Mouse (Mus musculus) inflammation-experienced regulatory T-cells, adult 6 months (primary cell): ENCODE results near the gene Higd1a. TPM values are rescaled to one million over a fixed set of nuclear protein-coding genes. Genes with fewer than 3 reads are reported as not detected.
A peak's percentile ranks its signal among the peaks of the same experiment; 100 is the strongest.

Source experiments
- ATAC-seq: one replicate; pipeline ENCODE4 v1.8.0; 2017
- polyA plus RNA-seq, 3 experiments: library from polyadenylated mRNA; unstranded; fragments of 100-300 nt; shearing (Covaris generic); gene quantifications; one replicate each; pipeline ENCODE4 v1.2.1; 2017

Gene Higd1a
- polyA plus RNA-seq, 3 experiments from 2014 or later = 108 to 167 (median 119) TPM

GRCm38 (mm10) chr9:121880840-121881239 is 22.7 kb upstream of the Higd1a start:
- peak; percentile 75 for ATAC-seq

DNA sequence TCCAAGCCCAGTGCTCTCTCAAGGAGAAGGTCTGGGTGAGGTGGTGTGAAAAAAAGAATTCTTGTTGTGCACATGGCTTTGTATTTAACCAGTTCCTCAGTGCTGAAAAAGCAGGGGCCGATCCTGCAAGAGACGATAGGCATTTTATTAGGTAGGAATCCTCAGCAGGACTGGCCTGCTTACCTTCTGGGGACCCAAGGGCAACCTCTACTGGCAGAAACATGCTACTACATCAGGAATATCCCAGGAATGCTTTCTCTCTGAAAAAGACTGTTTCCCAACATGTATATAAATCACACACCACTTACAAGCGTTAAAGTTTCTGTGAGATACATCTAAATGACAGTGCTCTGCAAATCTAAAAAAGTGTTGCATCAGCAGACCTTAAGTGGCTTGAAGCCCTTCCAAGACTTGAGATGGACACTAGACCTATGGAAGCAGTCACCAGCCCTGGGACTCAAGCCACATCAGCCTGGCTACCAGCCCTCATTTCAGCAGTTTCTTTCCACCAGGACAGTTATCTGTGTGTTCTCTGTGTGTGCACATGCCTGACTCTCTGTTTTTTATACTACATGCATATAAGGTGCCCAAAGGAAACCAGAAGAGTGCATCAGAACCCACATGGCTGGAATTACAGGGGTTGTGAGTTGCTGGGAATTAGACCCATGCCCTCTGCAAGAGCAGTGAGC is 19.0 kb upstream of the Higd1a start:
- ATAC-seq = no peak

DNA sequence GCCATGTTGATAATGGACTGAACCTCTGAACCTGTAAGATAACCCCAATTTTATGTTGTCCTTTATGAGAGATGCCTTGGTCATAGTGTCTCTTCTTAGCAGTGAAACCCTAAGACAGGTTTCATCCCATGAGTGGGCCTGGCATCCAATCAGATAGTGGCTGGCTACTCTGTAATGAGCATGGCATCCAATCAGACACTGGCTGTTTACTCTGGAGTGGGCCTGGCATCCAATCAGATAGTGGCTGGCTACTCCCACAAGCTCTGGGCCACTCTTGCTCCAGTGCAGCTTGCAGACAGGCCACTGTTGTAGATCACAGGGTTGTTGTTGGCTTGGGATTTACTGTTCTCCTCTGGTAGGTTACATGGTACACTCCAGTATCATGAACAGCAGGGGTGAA is 15.4 kb upstream of the Higd1a start:
- no peak for ATAC-seq

DNA sequence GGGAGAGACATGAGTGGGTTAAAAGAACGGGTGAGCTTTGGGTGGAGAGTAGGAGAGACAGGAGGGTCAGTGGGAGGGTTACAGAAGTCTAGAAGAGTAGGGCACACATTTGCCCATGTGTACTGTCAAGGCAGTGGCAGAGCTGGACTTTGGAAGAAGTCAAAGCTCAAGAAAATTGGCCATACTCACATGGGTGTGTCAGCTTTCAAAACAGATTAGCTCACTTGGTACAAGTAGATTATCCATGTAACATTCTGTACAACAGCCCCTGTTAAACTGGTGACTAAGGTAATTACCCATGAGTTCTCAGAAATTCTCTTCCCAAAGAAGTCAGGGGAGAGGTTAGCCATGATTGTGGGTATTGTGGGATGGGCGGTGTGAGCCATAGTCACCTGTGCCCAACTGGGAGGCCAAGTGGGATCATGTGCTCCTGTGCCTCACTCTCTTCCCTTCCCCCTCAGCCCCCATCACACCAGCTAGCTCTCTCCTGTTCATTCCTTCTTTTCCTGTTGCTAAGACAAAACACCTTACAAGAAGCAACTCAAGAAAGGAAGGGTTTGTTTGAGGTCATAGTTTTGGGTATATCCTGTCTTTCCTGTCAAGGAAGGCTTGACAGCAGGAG is 14.0 kb upstream of the Higd1a start:
- ATAC-seq = no peak

- no peak for ATAC-seq
Observed at GRCm38 (mm10) chr9:121869973-121870515, 11.9 kb upstream of the Higd1a start.

DNA sequence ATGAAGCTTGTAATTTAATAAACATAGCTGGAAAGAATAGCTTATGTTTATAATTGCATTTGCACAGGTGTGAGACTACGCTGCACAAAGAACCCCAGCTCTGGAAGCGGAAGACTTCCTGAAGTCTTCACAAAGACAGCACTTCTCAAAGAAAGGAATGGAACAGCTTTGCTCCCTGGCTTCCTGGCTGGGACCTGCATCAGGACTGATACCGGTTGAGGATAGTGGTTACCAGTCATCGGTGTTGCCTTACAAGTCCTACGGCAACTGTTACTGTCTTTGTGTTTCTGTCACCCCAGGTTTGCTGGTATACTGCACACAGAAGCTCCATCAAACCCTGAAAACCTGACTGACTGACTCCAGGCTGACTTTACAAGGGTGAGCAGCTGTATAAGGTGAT is 11.3 kb upstream of the Higd1a start:
- ATAC-seq = no peak

DNA sequence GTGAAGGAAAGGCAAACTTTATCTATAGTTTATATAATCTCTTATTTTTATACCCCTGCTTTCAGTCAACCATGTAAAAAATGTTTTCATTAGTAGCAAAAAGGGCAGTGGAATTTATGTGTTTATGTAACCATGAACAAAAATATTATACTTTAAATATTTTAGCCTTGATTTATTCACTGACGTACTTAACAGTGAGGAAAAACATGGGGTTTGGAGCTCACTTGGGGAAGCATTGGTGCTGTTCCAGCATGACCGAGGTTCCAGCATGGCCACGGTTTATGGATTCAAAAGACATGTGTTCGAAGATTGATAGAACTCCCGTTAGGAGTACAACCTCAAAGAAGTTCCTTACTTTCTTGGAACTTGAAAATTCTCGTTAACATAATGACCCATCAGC is 10.1 kb upstream of the Higd1a start:
- ATAC-seq = no peak

- ATAC-seq = no peak
Observed at GRCm38 (mm10) chr9:121867632-121868031, 9.5 kb upstream of the Higd1a start.

DNA sequence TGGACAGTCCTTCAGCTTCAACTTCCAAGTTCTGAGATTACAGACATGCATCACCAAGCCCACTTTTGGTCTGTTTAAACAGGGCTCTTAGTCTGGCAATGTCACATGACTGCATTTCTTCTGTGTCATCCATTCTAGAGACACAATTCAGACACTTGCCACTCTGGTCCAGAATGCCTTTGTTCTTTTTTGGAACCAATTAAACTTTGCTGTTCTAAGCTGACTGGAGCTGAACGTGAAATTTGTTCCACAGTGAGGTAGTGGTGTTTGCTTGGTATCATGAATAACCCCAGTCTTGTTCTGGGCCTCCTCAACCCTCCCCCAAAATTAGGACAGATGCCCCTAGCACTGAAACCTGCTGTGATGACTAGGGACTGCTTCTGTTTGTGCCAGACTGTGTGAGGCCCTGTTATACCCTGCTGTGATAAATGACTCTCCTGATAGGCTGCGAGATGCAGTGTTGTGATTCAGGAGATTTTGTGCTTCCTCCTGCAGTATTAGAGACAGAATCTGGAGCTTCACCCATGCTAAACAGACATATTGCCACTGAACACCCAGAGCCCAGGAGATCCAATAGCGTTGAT is 7.4 kb upstream of the Higd1a start:
- no peak for ATAC-seq

GRCm38 (mm10) chr9:121864837-121865236 is 6.7 kb upstream of the Higd1a start:
- ATAC-seq = no peak

- no peak for ATAC-seq
Observed at GRCm38 (mm10) chr9:121860921-121861320, 2.8 kb upstream of the Higd1a start.

DNA sequence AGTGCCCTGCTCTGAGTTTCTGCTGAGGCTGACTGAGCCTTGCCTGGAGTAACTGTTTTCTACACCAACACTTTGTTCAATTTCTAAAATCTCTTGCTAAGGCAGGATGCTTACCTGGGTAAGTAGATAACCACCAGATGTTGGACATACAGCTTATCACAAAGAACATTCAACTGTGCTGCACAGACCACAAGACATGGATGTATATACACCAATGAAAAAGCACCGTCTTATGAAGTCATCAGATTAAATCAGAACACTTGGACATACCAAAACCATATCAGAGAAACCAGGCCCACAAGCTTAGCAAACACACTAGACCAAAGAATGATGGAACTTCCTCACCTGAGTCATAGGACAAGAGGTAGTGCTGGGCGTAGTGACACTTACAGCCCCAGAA is 1.2 kb upstream of the Higd1a start:
- no peak for ATAC-seq

DNA sequence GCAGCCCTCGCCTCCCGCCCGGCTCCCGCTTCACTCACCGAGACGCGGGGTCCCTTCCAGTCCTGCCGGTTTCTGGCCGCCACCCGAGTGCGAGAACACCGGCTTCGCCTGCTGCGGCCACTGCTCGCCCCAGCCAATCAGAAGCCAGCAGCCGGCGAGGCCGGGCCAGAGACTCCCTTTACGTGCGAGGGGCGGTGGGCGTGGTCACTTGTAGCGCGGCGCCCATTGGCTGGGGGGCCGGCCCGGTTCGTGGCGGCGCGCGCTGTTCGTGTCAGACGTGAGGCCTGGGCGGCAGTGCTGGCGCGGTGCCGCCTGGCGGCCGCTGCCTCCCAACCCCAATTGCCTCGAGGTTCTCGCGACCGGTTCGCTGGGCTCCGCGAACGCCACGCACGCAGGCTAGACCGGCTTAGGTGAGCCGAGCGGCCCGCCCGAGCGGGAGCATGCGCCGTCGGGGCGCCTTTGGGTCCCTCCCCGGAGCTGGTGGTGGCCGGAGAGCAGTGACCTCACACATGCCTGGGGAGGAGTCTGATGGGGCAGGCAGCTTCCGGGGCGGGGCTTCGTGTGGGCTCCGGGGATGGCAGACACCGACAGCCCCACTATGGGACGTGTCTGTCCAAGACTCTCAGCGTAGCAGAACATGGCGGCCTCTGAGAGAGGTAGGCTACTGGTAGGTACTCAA is 549 bp downstream of the Higd1a start:
- ATAC-seq = peak; percentile 91

DNA sequence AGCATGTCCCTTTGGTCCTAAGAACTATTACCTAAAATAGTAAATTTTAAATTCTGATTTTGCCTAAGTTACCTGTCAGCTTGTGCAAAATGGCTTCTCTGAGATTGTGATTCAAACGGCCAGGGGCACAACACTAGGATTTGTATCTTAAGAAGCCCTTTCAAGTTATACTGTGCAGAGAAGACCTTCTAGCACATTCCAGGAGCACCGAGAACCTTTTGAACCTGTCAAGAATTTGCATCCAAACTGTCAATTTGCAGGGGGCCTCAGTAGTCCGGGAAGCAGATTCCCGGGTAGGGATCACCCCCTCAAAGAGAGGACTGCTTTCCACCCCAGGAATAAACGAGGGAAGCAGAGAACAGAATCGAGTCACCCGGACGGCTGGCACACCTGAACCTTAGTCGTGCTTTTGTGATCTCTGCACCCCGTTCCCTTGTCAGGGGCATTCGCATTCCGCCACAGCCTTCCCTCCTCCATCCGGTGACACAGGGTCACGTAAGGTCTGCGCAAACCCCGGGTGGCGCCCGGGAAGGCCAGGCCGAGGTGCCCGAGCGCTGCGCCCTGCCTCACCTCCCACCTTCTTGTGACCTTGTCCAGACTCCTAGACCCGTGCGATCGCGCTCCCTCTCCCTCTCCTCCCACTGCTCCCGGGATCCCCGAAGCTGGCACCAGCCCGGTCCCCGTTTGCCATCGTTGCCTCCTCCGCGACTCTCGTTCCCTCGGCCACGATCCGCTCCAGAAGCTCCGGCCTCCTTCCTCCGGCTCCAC is 1.3 kb downstream of the Higd1a start:
- ATAC-seq = peak; percentile 53

DNA sequence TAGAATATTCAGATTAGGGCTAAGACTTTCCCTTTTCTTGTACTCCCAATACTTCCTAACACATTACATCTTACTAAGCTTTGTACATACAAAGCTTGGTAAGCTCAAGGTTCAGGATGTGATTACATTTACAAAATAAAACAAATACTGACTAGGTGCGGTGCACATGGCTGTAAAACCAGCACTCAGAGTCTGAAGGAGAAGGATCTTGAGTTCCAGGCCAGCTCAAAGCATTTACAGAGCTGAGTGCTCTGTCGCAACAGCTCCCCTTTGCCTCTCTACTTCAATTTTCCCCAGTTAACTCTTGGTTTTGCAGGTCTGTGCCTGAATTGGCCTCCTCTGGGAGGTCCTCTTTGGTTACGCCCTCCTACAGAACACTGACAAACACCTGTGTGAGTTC is 3.9 kb downstream of the Higd1a start:
- no peak for ATAC-seq

DNA sequence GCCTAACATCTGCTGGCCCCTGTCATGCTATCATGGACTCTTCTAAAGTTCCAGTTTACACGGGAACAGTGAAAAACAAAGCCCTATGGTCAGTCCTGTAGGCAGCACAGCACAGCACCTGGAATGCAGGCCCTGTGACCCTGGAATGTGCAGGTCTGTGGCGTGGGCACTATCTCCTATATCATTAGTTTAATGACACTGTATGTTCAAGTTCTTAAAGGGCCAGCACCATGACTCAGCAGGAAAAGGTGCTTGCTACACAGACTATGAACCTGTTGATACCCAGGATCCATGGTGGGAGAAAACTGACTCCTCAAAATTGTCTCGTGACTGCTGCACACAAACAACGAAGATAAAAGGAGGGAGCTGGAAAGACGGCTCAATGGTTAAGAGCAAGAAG is 10.3 kb downstream of the Higd1a start:
- ATAC-seq = no peak

- ATAC-seq = no peak
Observed at GRCm38 (mm10) chr9:121847138-121847537, 11.0 kb downstream of the Higd1a start.

GRCm38 (mm10) chr9:121846526-121847118 is 11.5 kb downstream of the Higd1a start:
- peak; percentile 54 for ATAC-seq

GRCm38 (mm10) chr9:121842914-121843313 is 15.2 kb downstream of the Higd1a start:
- ATAC-seq = no peak

GRCm38 (mm10) chr9:121839622-121839965 is 18.6 kb downstream of the Higd1a start:
- no peak for ATAC-seq

GRCm38 (mm10) chr9:121838829-121839621 is 19.1 kb downstream of the Higd1a start, which contains the start of gene Ccdc13:
Gene Ccdc13, minus strand, starts transcription at chr9:121839461.
- no peak for ATAC-seq
